Mouse (Mus musculus) bone marrow macrophage, adult 2 months (primary cell): ENCODE measurements around the gene Gm45021.

Experiments used
- CTCF ChIP-seq: IDR thresholded peaks from 2 replicates; pipeline ENCODE4 v1.5.1; 2012; ENCODE audit warnings: low read depth, mild to moderate bottlenecking, low read length, moderate library complexity
- POLR2A ChIP-seq: IDR thresholded peaks from 2 replicates; pipeline ENCODE4 v1.6.1; 2012; ENCODE audit warnings: mild to moderate bottlenecking, low read depth, low read length, borderline replicate concordance

DNA sequence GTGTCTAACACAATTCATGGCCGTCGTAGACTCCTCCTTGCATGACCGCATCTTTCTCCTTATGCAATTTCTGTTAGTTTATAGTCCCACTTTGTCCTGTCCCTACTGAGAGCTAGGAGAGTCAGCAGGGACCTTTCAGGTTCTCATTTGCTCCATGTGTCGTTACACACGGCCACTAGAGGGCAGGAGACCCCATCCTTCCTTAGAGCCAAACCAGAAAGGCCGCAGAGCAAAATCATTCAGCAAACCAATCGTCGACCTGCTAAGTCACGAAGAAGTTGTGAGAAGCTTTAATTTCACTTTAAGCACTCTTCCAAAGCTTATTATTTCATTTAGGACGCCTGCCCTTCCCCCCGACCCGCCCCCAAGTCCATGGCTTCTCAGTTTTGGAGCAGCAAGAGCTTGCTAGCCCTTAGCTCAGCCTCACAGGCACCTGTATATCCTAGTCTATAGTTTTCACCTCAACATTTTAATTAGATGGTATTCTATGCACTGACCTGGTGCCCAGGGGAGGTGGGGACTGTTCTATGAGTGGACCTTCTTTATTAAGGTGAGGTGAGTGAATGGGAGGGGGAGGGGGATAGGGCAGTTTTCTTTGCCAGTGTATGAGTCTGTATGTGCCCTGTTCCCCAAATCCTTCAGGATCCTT, 56.4 kb downstream of the Gm45021 start:
- TF ChIP-seq POLR2A = no peak
- TF ChIP-seq CTCF = peak; percentile 78
